Mouse (Mus musculus): ENCODE data around the gene Zfand3.

GRCm38 (mm10) chr17:30135890-30136289 lies 131.4 kb downstream of the Zfand3 start:
- no peak for TF ChIP-seq CTCF (IDR thresholded peaks at IDR 0.05; ENCODE audit: borderline replicate concordance, insufficient read depth, low read depth, low read length)
- TF ChIP-seq POLR2A (IDR thresholded peaks at IDR 0.05; ENCODE audit: borderline replicate concordance, insufficient read depth, low read length): no peak

Data from cerebellum, adult 2 months (tissue).